Mouse (Mus musculus): Measurements from ENCODE around the gene Dkk3. TPM values are rescaled to one million over a fixed set of nuclear protein-coding genes. Genes with fewer than 3 reads are reported as not detected.

Gene Dkk3
- total RNA-seq, 2 experiments from 2014 or later: not detected

DNA sequence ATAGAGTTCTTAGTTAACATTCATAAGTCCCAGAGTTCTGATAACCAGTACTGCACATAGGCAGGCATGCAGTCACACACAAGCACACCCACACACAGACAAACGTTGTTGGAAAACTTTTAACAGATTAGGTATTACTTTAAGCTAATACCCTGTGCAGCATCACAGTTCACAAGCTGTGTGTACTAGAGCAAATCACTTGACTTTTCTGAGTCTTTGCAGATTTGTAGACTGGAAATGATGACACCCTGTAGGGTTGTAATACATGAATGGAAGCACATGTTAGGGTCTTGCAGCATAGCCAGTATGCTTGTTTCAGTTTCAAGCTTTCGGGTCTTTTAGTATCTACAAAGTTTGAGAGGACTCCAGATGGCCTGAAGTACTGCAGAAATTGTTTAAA, 74.6 kb downstream of the Dkk3 start:
- no peak for ATAC-seq (replicated peaks; ENCODE audit: poor library complexity)

DNA sequence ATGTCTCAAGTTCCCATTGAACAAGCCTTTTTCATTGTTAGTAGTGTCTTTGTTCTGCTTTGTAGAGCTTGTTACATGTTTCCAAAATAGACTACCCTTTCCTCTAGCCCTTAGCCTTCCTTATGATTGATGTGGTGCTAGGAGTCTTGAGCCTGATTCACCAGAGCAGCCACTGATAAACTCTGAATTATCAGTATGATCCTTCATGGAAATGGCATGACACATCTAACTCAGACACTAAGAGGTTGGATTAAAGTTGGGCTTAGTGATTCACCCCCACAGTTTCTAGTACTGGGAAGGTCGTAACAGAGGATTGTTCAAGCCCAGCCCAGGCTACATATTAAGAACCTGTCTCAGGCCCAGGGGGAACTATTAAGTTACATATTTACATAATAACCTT, 76.2 kb downstream of the Dkk3 start:
- no peak for ATAC-seq (replicated peaks; ENCODE audit: poor library complexity)

DNA sequence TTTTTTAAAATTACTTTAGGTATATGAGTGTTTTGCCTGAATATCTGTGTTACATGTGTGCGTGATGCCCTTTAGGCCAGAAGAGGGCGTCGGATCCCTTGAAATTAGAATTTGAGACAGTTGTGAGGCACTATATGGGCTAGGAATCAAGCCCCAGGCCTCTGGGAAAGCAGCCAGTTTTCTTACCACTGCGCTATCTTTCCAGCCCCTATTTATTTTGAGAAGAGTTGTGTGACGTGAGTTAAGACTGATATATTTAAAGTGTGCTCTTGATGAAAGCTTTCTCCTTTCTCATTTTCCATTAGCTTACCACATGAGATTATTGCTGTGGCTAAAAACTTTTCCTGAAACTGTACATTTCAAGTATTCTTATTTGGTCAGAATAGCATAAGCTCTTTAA, 84.0 kb downstream of the Dkk3 start:
- ATAC-seq (replicated peaks; ENCODE audit: poor library complexity): peak; percentile 42; the same call in 1 of the 2 replicates

Other genes starting within 250 kb of the Dkk3 start
- 58.0 and 58.5 TPM in 2 replicates for gene Usp47, start 135.6 kb downstream of the Dkk3 start, total RNA-seq (2015)
- 112 and 133 TPM in 2 replicates for gene Usp47, start 135.6 kb downstream of the Dkk3 start, total RNA-seq (2017)
- gene Mical2, start 66.8 kb upstream of the Dkk3 start, total RNA-seq (2015): 0.52 and 0.88 TPM in 2 replicates
- gene Mical2, start 66.8 kb upstream of the Dkk3 start, total RNA-seq (2017): 0.46 and 0.54 TPM in 2 replicates

All from megakaryocyte progenitor cell, adult 5-6 weeks (primary cell).